Comparison of ENCODE assay signal across 20 mouse cellular contexts in the genomic region with DNA sequence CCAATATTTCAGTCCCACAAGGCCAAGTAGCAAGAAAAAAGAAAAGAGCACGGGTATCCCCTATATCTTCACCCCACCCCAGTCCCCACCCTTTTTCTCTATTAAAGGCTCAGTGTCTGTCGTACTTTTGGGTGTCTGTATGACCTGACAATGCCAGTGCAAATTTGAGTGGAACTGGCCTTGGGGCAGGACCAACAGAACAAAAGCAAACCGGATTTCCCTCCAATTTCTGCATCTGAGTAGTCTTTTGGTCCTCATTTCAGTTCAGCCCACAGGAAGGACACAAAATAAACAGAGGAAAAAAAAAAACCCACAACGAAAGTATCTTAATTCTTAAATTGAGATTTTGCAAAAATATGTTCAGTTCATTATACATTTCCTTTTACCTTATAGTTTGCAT. TPM values are rescaled to one million over a fixed set of nuclear protein-coding genes. Genes with fewer than 3 reads are reported as not detected.
DNase-seq lines count a peak whose midpoint lies in the region; ATAC-seq lines count a peak whose summit lies in the region.
"Had no signal": no experiment of that assay in that cellular context is flagged by ENCODE, and none has a peak within 500 bp of the region (broad histone marks: within the 10 kb centered on the region; RNA-seq: fewer than 3 reads in every experiment).

No protein-coding gene starts in this region.

- no peak for ATAC-seq in inflammation-experienced regulatory T-cells, adult 6 months
- ATAC-seq: activated CD4-positive, CD25-positive, alpha-beta regulatory T cell, adult 4 months; CD4-positive, CD25-positive, alpha-beta regulatory T cell, adult 4 months; Patski had no signal

- peak; percentile 62 for DNase-seq in 416B (ENCODE audit: low read depth)
- DNase-seq in induced T-regulatory cell, adult 2 months (ENCODE audit: low read depth) = peak; percentile 53
- DNase-seq in heart, adult 11 months = no peak
- DNase-seq: adrenal gland, adult 2 months; adrenal gland, adult 8-10 months; adrenal gland, postnatal 10 days; adrenal gland, postnatal 14 days; adrenal gland, postnatal 25 days; adrenal gland, postnatal 36 days; B cell, adult 2 months; cerebellum, adult 11 months; cerebellum, adult 11-12 months; cerebellum, adult 18-20 months; cerebellum, adult 2 months had no signal

RNA-seq across cellular contexts. Expression of a gene that starts 5.9 kb away (rescaled TPM):
- 1 to 10 TPM in 1 of 3 experiments, under 1 TPM in 2; 0.28 to 1.7 (median 0.70) TPM for polyA plus RNA-seq in inflammation-experienced regulatory T-cells, adult 6 months (2017; shearing (Covaris generic))
- polyA plus RNA-seq: C2C12, G1E had no signal

RNA-seq across cellular contexts. Expression of a gene that starts 6.1 kb away (rescaled TPM):
- polyA plus RNA-seq in inflammation-experienced regulatory T-cells, adult 6 months (2017; shearing (Covaris generic)) = 1 to 10 TPM; 2.4 to 4.8 (median 2.7) TPM

RNA-seq across cellular contexts. Expression of a gene that starts 46.2 kb away (rescaled TPM):
- 10 to 100 TPM; 20.4 to 31.5 (median 24.2) TPM for polyA plus RNA-seq in inflammation-experienced regulatory T-cells, adult 6 months (2017; shearing (Covaris generic))
- polyA plus RNA-seq: Patski had no signal
